Mouse (Mus musculus): Measurements from ENCODE around the gene Dgka. TPM values are rescaled to one million over a fixed set of nuclear protein-coding genes. Genes with fewer than 3 reads are reported as not detected.
A peak's percentile ranks its signal among the peaks of the same experiment; 100 is the strongest.
"Not testable (repeated sequence)": the region's sequence is repeated elsewhere in the genome, so short reads cannot be mapped to it uniquely, and the experiment has no call there.

The Dgka gene
- polyA plus RNA-seq, 1 experiment from 2014 or later = 14.6 TPM

- no peak for ATAC-seq (ENCODE audit: low FRiP score, low TSS enrichment)
- Histone ChIP-seq H3K36me3 (ENCODE audit: control insufficient read depth, insufficient read depth, low read length) (peaks cover 5% of the 10 kb centered on the region), H3K4me2 (replicated peaks; ENCODE audit: low read depth) (no peak overlapping the region), H3K4me3 (ENCODE audit: low read depth, low read length) (no peak overlapping the region), H3K9ac (ENCODE audit: low read length) (no peak overlapping the region), H3K27me3 (ENCODE audit: control insufficient read depth, insufficient read depth, low read length) (no peaks in the 10 kb centered on the region), H3K4me1 (replicated peaks; ENCODE audit: control insufficient read depth, insufficient read depth) (no peaks in the 10 kb centered on the region), H3K27ac (replicated peaks) (no peak overlapping the region), H3K9me3 (ENCODE audit: control insufficient read depth, low read length) (no peaks in the 10 kb centered on the region)
- TF ChIP-seq EP300 (optimal IDR thresholded peaks at IDR 0.05) = no peak
- no peak for TF ChIP-seq CTCF (IDR thresholded peaks at IDR 0.05; ENCODE audit: low read depth)
- WGBS = 89% methylated on average over 5 of the region's 5 CpGs
- DNase-seq (ENCODE audit: low spot score) = no peak
Measured at GRCm38 (mm10) chr10:128728059-128728458, 16.6 kb downstream of the Dgka start.

GRCm38 (mm10) chr10:128725466-128725865 lies 19.2 kb downstream of the Dgka start:
- not testable (repeated sequence) for H3K4me3 ChIP-seq (ENCODE audit: low read depth, low read length); H3K36me3 ChIP-seq (ENCODE audit: control insufficient read depth, insufficient read depth, low read length); DNase-seq (ENCODE audit: low spot score); H3K27ac ChIP-seq (replicated peaks); H3K9me3 ChIP-seq (ENCODE audit: control insufficient read depth, low read length); ATAC-seq (ENCODE audit: low FRiP score, low TSS enrichment); H3K27me3 ChIP-seq (ENCODE audit: control insufficient read depth, insufficient read depth, low read length); H3K4me2 ChIP-seq (replicated peaks; ENCODE audit: low read depth); H3K4me1 ChIP-seq (replicated peaks; ENCODE audit: control insufficient read depth, insufficient read depth); H3K9ac ChIP-seq (ENCODE audit: low read length)
- WGBS = 82% methylated on average over 3 of the region's 4 CpGs

- WGBS = 81% methylated on average over 19 of the region's 19 CpGs
- TF ChIP-seq EP300 (optimal IDR thresholded peaks at IDR 0.05) (no peak), CTCF (IDR thresholded peaks at IDR 0.05; ENCODE audit: low read depth) (no peak)
- ATAC-seq (ENCODE audit: low FRiP score, low TSS enrichment) = peak; percentile 70
Measured at GRCm38 (mm10) chr10:128715559-128716537, 28.8 kb downstream of the Dgka start.

DNA sequence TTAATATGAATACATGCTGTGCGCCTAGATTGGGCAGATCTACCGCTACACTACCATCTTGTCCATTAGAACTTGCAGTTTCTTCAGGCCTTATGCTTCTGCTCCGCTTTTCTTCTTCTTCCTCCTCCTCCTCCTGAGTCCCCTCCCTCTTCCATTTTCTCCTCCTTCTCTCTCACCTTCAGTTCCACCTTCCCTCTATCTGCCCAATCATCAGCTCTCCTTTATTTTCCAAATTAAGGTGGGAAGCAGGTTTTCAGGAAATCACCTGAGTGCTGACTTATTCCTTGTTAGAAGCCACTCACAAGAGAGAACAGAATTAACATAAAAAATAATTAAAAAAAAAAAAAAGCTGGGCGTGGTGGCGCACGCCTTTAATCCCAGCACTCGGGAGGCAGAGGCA lies 33.3 kb downstream of the Dgka start:
- not testable (repeated sequence) for H3K4me1 ChIP-seq (replicated peaks; ENCODE audit: control insufficient read depth, insufficient read depth); H3K36me3 ChIP-seq (ENCODE audit: control insufficient read depth, insufficient read depth, low read length); H3K9ac ChIP-seq (ENCODE audit: low read length); H3K9me3 ChIP-seq (ENCODE audit: control insufficient read depth, low read length); DNase-seq (ENCODE audit: low spot score); H3K4me2 ChIP-seq (replicated peaks; ENCODE audit: low read depth); ATAC-seq (ENCODE audit: low FRiP score, low TSS enrichment); H3K27me3 ChIP-seq (ENCODE audit: control insufficient read depth, insufficient read depth, low read length); H3K4me3 ChIP-seq (ENCODE audit: low read depth, low read length); H3K27ac ChIP-seq (replicated peaks)
- 93% methylated on average over 7 of the region's 7 CpGs for WGBS

More at GRCm38 (mm10) chr10:128715559-128716537, 28.8 kb downstream of the Dgka start:
- H3K36me3 ChIP-seq (ENCODE audit: control insufficient read depth, insufficient read depth, low read length) = no peaks in the 10 kb centered on the region; the same call in 1 of the 2 replicates
- H3K27ac ChIP-seq (replicated peaks) = no peak overlapping the region
- DNase-seq (ENCODE audit: low spot score) = no peak
- no peak overlapping the region for H3K9ac ChIP-seq (ENCODE audit: low read length)
- no peak overlapping the region for H3K4me2 ChIP-seq (replicated peaks; ENCODE audit: low read depth)
- no peak overlapping the region for H3K4me3 ChIP-seq (ENCODE audit: low read depth, low read length)
- no peaks in the 10 kb centered on the region for H3K4me1 ChIP-seq (replicated peaks; ENCODE audit: control insufficient read depth, insufficient read depth)
- no peaks in the 10 kb centered on the region for H3K27me3 ChIP-seq (ENCODE audit: control insufficient read depth, insufficient read depth, low read length)
- no peaks in the 10 kb centered on the region for H3K9me3 ChIP-seq (ENCODE audit: control insufficient read depth, low read length)

GRCm38 (mm10) chr10:128705317-128705693 lies 39.4 kb downstream of the Dgka start:
- Histone ChIP-seq H3K4me3 (ENCODE audit: low read depth, low read length) (peak overlapping the region; percentile 78), H3K4me2 (replicated peaks; ENCODE audit: low read depth) (peak overlapping the region; percentile 84), H3K4me1 (replicated peaks; ENCODE audit: control insufficient read depth, insufficient read depth) (no peaks in the 10 kb centered on the region), H3K9ac (ENCODE audit: low read length) (peak overlapping the region; percentile 65), H3K36me3 (ENCODE audit: control insufficient read depth, insufficient read depth, low read length) (peaks cover 9% of the 10 kb centered on the region; the same call in 1 of the 2 replicates), H3K27ac (replicated peaks) (peak overlapping the region; percentile 87), H3K27me3 (ENCODE audit: control insufficient read depth, insufficient read depth, low read length) (no peaks in the 10 kb centered on the region), H3K9me3 (ENCODE audit: control insufficient read depth, low read length) (no peaks in the 10 kb centered on the region)
- ATAC-seq (ENCODE audit: low FRiP score, low TSS enrichment) (peak; percentile 13; the same call in 1 of the 2 replicates), DNase-seq (ENCODE audit: low spot score) (no peak)
- 8% methylated on average over 11 of the region's 11 CpGs for WGBS
- no peak for TF ChIP-seq EP300 (optimal IDR thresholded peaks at IDR 0.05)
- no peak for TF ChIP-seq CTCF (IDR thresholded peaks at IDR 0.05; ENCODE audit: low read depth)
